In the genomic region with DNA sequence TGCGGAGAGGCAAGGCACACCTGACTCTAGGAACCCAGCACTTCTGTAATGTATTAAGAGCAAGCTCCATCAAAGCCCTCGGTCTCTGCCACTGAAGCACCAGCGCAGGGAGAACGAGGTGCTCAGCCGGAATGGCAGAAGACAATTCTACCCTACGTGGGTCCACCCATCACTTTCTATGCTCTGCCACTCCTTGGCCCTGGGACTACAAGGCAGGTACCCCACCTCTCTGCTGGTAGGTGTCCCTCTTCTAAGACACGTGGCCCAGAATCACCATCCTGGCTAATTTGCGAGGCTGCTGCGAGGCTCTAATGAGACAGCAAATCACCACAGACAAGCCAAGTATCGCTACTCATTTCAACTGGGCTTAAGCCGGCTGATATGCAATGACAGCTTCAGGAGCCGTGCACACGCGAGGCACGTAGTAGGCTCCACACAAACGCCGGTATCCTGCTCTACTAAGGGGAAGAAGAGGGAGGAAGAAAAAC, we compare ENCODE assay signal across 9 mouse cellular contexts. TPM values are rescaled to one million over a fixed set of nuclear protein-coding genes. Genes with fewer than 3 reads are reported as not detected.
A peak's percentile ranks its signal among the peaks of the same experiment; 100 is the strongest.
DNase-seq lines count a peak whose midpoint lies in the region; ATAC-seq lines count a peak whose summit lies in the region.
"Had no signal": no experiment of that assay in that cellular context is flagged by ENCODE, and none has a peak within 500 bp of the region (broad histone marks: within the 10 kb centered on the region; RNA-seq: fewer than 3 reads in every experiment).

No protein-coding gene starts in this region.

- peak overlapping the region; percentile 75 for H3K27ac ChIP-seq in hindbrain, embryonic 16.5 days (ENCODE audit: low read depth, low read length)
- H3K27ac ChIP-seq in midbrain, embryonic 14.5 days (replicated peaks; ENCODE audit: low read depth, low read length) = peak overlapping the region; percentile 89; the same call in 1 of the 2 replicates

- H3K27me3 ChIP-seq in hindbrain, embryonic 16.5 days (replicated peaks; ENCODE audit: control insufficient read depth, insufficient read depth, low read length) = no peaks in the 10 kb centered on the region; the same call in 1 of the 2 replicates
- no peaks in the 10 kb centered on the region for H3K27me3 ChIP-seq in midbrain, embryonic 14.5 days (ENCODE audit: control insufficient read depth, insufficient read depth, low read length)

- DNase-seq in cerebellum, adult 9-10 months = peak; percentile 77
- DNase-seq in cerebellum, adult 11 months = no peak
- peak; percentile 8 for DNase-seq in right cerebral cortex, adult 18-20 months
- DNase-seq in right cerebral cortex, postnatal 4 days = no peak
- peak; percentile 60 for DNase-seq in midbrain, embryonic 14.5 days
- DNase-seq in adrenal gland, adult 2 months = no peak
- DNase-seq in natural killer cell, adult 2 months (ENCODE audit: low spot score in 2 of 2) = no peak

- H3K4me2 ChIP-seq in hindbrain, embryonic 16.5 days (ENCODE audit: low read length) = peak overlapping the region; percentile 85
- H3K4me2 ChIP-seq in midbrain, embryonic 14.5 days (ENCODE audit: low read length) = peak overlapping the region; percentile 79

- peaks cover 29% of the 10 kb centered on the region for H3K4me1 ChIP-seq in hindbrain, embryonic 16.5 days (ENCODE audit: control insufficient read depth, insufficient read depth, low read depth, low read length)
- peaks cover 28% of the 10 kb centered on the region for H3K4me1 ChIP-seq in midbrain, embryonic 14.5 days (ENCODE audit: control insufficient read depth, insufficient read depth, low read length)

- H3K36me3 ChIP-seq in hindbrain, embryonic 16.5 days (ENCODE audit: control insufficient read depth, insufficient read depth, low read length) = no peaks in the 10 kb centered on the region
- no peaks in the 10 kb centered on the region for H3K36me3 ChIP-seq in midbrain, embryonic 14.5 days (ENCODE audit: control insufficient read depth, insufficient read depth, low read length)

- no peaks in the 10 kb centered on the region for H3K9me3 ChIP-seq in hindbrain, embryonic 16.5 days (ENCODE audit: control insufficient read depth, low read length)
- no peaks in the 10 kb centered on the region for H3K9me3 ChIP-seq in midbrain, embryonic 14.5 days (ENCODE audit: control insufficient read depth, low read length)

- peak overlapping the region; percentile 85 for H3K4me3 ChIP-seq in hindbrain, embryonic 16.5 days (ENCODE audit: low read length)
- peak overlapping the region; percentile 67 for H3K4me3 ChIP-seq in midbrain, embryonic 14.5 days (replicated peaks; ENCODE audit: low read depth, low read length)

- peak overlapping the region; percentile 91 for H3K9ac ChIP-seq in hindbrain, embryonic 16.5 days (ENCODE audit: low read depth, low read length)
- peak overlapping the region; percentile 73 for H3K9ac ChIP-seq in midbrain, embryonic 14.5 days (replicated peaks; ENCODE audit: low read length)

- 5% methylated on average over 17 of the region's 17 CpGs for WGBS in hindbrain, embryonic 16.5 days
- WGBS in midbrain, embryonic 14.5 days = 5% methylated on average over 17 of the region's 17 CpGs

- ATAC-seq in hindbrain, embryonic 16.5 days = peak; percentile 12
- no peak for ATAC-seq in midbrain, embryonic 14.5 days (ENCODE audit: low FRiP score, low TSS enrichment)

RNA-seq across cellular contexts. Expression of gene Itpk1, which starts 0.8 kb away (rescaled TPM):
- polyA plus RNA-seq in hindbrain, embryonic 16.5 days (2015; fragmentation: Nextera tagmentation; extraction: Ambion mirVana) = 41.2 and 42.5 TPM in 2 replicates
- 24.0 and 30.1 TPM in 2 replicates for polyA plus RNA-seq in midbrain, embryonic 14.5 days (2014; fragmentation: Nextera tagmentation; extraction: Ambion mirVana)
- total RNA-seq in adrenal gland, adult 2 months (2021) = 10 to 100 TPM; 54.9 to 99.2 TPM
- polyA plus RNA-seq in adrenal gland, adult 2 months (2012; rRNA removed) = 50.8 and 70.9 TPM in 2 replicates

RNA-seq across cellular contexts. Expression of gene Moap1, which starts 39.5 kb away (rescaled TPM):
- polyA plus RNA-seq in hindbrain, embryonic 16.5 days (2015; fragmentation: Nextera tagmentation; extraction: Ambion mirVana) = 72.4 and 81.3 TPM in 2 replicates
- 60.0 and 63.6 TPM in 2 replicates for polyA plus RNA-seq in midbrain, embryonic 14.5 days (2014; fragmentation: Nextera tagmentation; extraction: Ambion mirVana)
- total RNA-seq in adrenal gland, adult 2 months (2021) = 1 to 10 TPM; 3.7 to 7.9 TPM
- polyA plus RNA-seq in adrenal gland, adult 2 months (2012; rRNA removed) = 0.56 and 0.81 TPM in 2 replicates

RNA-seq across cellular contexts. Expression of gene Tmem251, which starts 39.6 kb away (rescaled TPM):
- polyA plus RNA-seq in hindbrain, embryonic 16.5 days (2015; fragmentation: Nextera tagmentation; extraction: Ambion mirVana) = 9.9 and 11.8 TPM in 2 replicates
- polyA plus RNA-seq in midbrain, embryonic 14.5 days (2014; fragmentation: Nextera tagmentation; extraction: Ambion mirVana) = 13.0 and 13.2 TPM in 2 replicates
- 1 to 10 TPM; 7.5 to 8.5 TPM for total RNA-seq in adrenal gland, adult 2 months (2021)
- 3.4 TPM in 2 replicates for polyA plus RNA-seq in adrenal gland, adult 2 months (2012; rRNA removed)

RNA-seq across cellular contexts. Expression of gene Gm28051, which starts 53.6 kb away (rescaled TPM):
- polyA plus RNA-seq in hindbrain, embryonic 16.5 days (2015; fragmentation: Nextera tagmentation; extraction: Ambion mirVana) = not detected in 2 replicates
- polyA plus RNA-seq in midbrain, embryonic 14.5 days (2014; fragmentation: Nextera tagmentation; extraction: Ambion mirVana) = not detected in 2 replicates
- not detected for total RNA-seq in adrenal gland, adult 2 months (2021)
- not detected in 2 replicates for polyA plus RNA-seq in adrenal gland, adult 2 months (2012; rRNA removed)
- polyA plus RNA-seq: large intestine, adult 2 months had no signal

RNA-seq across cellular contexts. Expression of gene Gon7, which starts 53.6 kb away (rescaled TPM):
- polyA plus RNA-seq in hindbrain, embryonic 16.5 days (2015; fragmentation: Nextera tagmentation; extraction: Ambion mirVana) = 38.7 and 45.2 TPM in 2 replicates
- 44.9 and 51.8 TPM in 2 replicates for polyA plus RNA-seq in midbrain, embryonic 14.5 days (2014; fragmentation: Nextera tagmentation; extraction: Ambion mirVana)
- total RNA-seq in adrenal gland, adult 2 months (2021) = 10 to 100 TPM; 11.6 to 11.7 TPM
- polyA plus RNA-seq in adrenal gland, adult 2 months (2012; rRNA removed) = 8.7 and 12.7 TPM in 2 replicates

Comparison
In these comparisons a context has a peak if more than half of its experiments do, and no peak if none do; other contexts are left out.
1. DNase-seq: peak in cerebellum, adult 9-10 months (single experiment), right cerebral cortex, adult 18-20 months (single experiment) and midbrain, embryonic 14.5 days (single experiment); none in cerebellum, adult 11 months (single experiment), right cerebral cortex, postnatal 4 days (single experiment), adrenal gland, adult 2 months (single experiment) and natural killer cell, adult 2 months (0 of 2).
2. RNA of gene Moap1, which starts 39.5 kb away (polyA plus RNA-seq): 72.4 to 81.3 TPM in hindbrain, embryonic 16.5 days and 60.0 to 63.6 TPM in midbrain, embryonic 14.5 days; 0.56 to 0.81 TPM in adrenal gland, adult 2 months; every median in the first group is over 10 times any median in the second.